Mouse (Mus musculus): ENCODE data around the gene Arid1b.

The Arid1b gene

GRCm38 (mm10) chr17:5165201-5165825, 171.2 kb downstream of the Arid1b start:
- DNase-seq = no peak

GRCm38 (mm10) chr17:5166175-5166574, 172.0 kb downstream of the Arid1b start:
- DNase-seq = no peak

- DNase-seq = no peak
Observed at GRCm38 (mm10) chr17:5168046-5168445, 173.9 kb downstream of the Arid1b start.

GRCm38 (mm10) chr17:5168640-5169039, 174.5 kb downstream of the Arid1b start:
- no peak for DNase-seq

GRCm38 (mm10) chr17:5170321-5170720, 176.2 kb downstream of the Arid1b start:
- no peak for DNase-seq

- no peak for DNase-seq
Observed at GRCm38 (mm10) chr17:5171467-5171866, 177.3 kb downstream of the Arid1b start.

GRCm38 (mm10) chr17:5174426-5175020, 180.4 kb downstream of the Arid1b start:
- no peak for DNase-seq

GRCm38 (mm10) chr17:5175535-5175934, 181.4 kb downstream of the Arid1b start:
- DNase-seq = no peak

GRCm38 (mm10) chr17:5176315-5176714, 182.2 kb downstream of the Arid1b start:
- no peak for DNase-seq

- peak; percentile 59 to 78 for DNase-seq
Observed at GRCm38 (mm10) chr17:5178534-5178933, 184.4 kb downstream of the Arid1b start.

- no peak for DNase-seq
Observed at GRCm38 (mm10) chr17:5179004-5179403, 184.9 kb downstream of the Arid1b start.

- no peak for DNase-seq
Observed at GRCm38 (mm10) chr17:5179412-5179811, 185.3 kb downstream of the Arid1b start.

- DNase-seq = no peak
Observed at GRCm38 (mm10) chr17:5179925-5180525, 185.9 kb downstream of the Arid1b start.

GRCm38 (mm10) chr17:5180925-5181324, 186.8 kb downstream of the Arid1b start:
- no peak for DNase-seq

GRCm38 (mm10) chr17:5182493-5182892, 188.4 kb downstream of the Arid1b start:
- peak in 1 of 2 experiments; percentile 17 for DNase-seq

GRCm38 (mm10) chr17:5185501-5185900, 191.4 kb downstream of the Arid1b start:
- no peak for DNase-seq

GRCm38 (mm10) chr17:5187546-5187945, 193.4 kb downstream of the Arid1b start:
- no peak for DNase-seq

GRCm38 (mm10) chr17:5188400-5188799, 194.3 kb downstream of the Arid1b start:
- no peak for DNase-seq

GRCm38 (mm10) chr17:5189551-5190351, 195.6 kb downstream of the Arid1b start:
- peak; percentile 96 to 99 for DNase-seq

GRCm38 (mm10) chr17:5190367-5190766, 196.2 kb downstream of the Arid1b start:
- DNase-seq = peak in 1 of 2 experiments; percentile 69

- DNase-seq = no peak
Observed at GRCm38 (mm10) chr17:5194157-5194916, 200.2 kb downstream of the Arid1b start.

- no peak for DNase-seq
Observed at GRCm38 (mm10) chr17:5195397-5195796, 201.3 kb downstream of the Arid1b start.

GRCm38 (mm10) chr17:5196005-5196404, 201.9 kb downstream of the Arid1b start:
- no peak for DNase-seq
